Mouse (Mus musculus): Measurements from ENCODE around the gene Crhr1.

Crhr1 gene

GRCm38 (mm10) chr11:104132580-104133441 is at the start of gene Crhr1:
Crhr1 (plus strand) TSS chr11:104132855.
- peak; percentile 7 for DNase-seq (ENCODE audit: low spot score)

GRCm38 (mm10) chr11:104083248-104083647 is 49.4 kb upstream of the Crhr1 start:
- no peak for DNase-seq (ENCODE audit: low spot score)

GRCm38 (mm10) chr11:104083716-104084115 is 48.9 kb upstream of the Crhr1 start:
- DNase-seq (ENCODE audit: low spot score), result no peak

- DNase-seq (ENCODE audit: low spot score), result no peak
These were observed 44.1 kb upstream of the Crhr1 start for GRCm38 (mm10) chr11:104088519-104088918.

- DNase-seq (ENCODE audit: low spot score), result no peak
These were observed 41.9 kb upstream of the Crhr1 start for GRCm38 (mm10) chr11:104090769-104091168.

GRCm38 (mm10) chr11:104095151-104095550 is 37.5 kb upstream of the Crhr1 start:
- DNase-seq (ENCODE audit: low spot score), result no peak

- DNase-seq (ENCODE audit: low spot score), result no peak
These were observed 36.1 kb upstream of the Crhr1 start for GRCm38 (mm10) chr11:104096536-104096935.

GRCm38 (mm10) chr11:104099542-104099941 is 33.1 kb upstream of the Crhr1 start:
- DNase-seq (ENCODE audit: low spot score), result no peak

GRCm38 (mm10) chr11:104102641-104103040 is 30.0 kb upstream of the Crhr1 start:
- DNase-seq (ENCODE audit: low spot score), result no peak

- DNase-seq (ENCODE audit: low spot score), result peak; percentile 14
These were observed 26.3 kb upstream of the Crhr1 start for GRCm38 (mm10) chr11:104106329-104106728.

GRCm38 (mm10) chr11:104106969-104107368 is 25.7 kb upstream of the Crhr1 start:
- DNase-seq (ENCODE audit: low spot score), result no peak

- DNase-seq (ENCODE audit: low spot score), result no peak
These were observed 22.3 kb upstream of the Crhr1 start for GRCm38 (mm10) chr11:104110366-104110765.

GRCm38 (mm10) chr11:104111851-104112250 is 20.8 kb upstream of the Crhr1 start:
- DNase-seq (ENCODE audit: low spot score), result no peak

GRCm38 (mm10) chr11:104113699-104114098 is 19.0 kb upstream of the Crhr1 start:
- no peak for DNase-seq (ENCODE audit: low spot score)

GRCm38 (mm10) chr11:104114690-104115089 is 18.0 kb upstream of the Crhr1 start:
- peak; percentile 64 for DNase-seq (ENCODE audit: low spot score)

GRCm38 (mm10) chr11:104118356-104118755 is 14.3 kb upstream of the Crhr1 start:
- no peak for DNase-seq (ENCODE audit: low spot score)

- DNase-seq (ENCODE audit: low spot score), result no peak
These were observed 9.7 kb upstream of the Crhr1 start for GRCm38 (mm10) chr11:104122966-104123365.

GRCm38 (mm10) chr11:104123479-104123878 is 9.2 kb upstream of the Crhr1 start:
- DNase-seq (ENCODE audit: low spot score), result no peak

- DNase-seq (ENCODE audit: low spot score), result no peak
These were observed 8.1 kb upstream of the Crhr1 start for GRCm38 (mm10) chr11:104124582-104124981.

- DNase-seq (ENCODE audit: low spot score), result no peak
These were observed 3.2 kb upstream of the Crhr1 start for GRCm38 (mm10) chr11:104129466-104129865.

GRCm38 (mm10) chr11:104130721-104131647 is 1.7 kb upstream of the Crhr1 start:
- DNase-seq (ENCODE audit: low spot score), result no peak

GRCm38 (mm10) chr11:104131756-104132155 is 899 bp upstream of the Crhr1 start:
- DNase-seq (ENCODE audit: low spot score), result no peak
